Mouse (Mus musculus): ENCODE results near the gene Usp32. TPM values are rescaled to one million over a fixed set of nuclear protein-coding genes. Genes with fewer than 3 reads are reported as not detected.

Usp32 gene
- total RNA-seq, 1 experiment from 2014 or later = 118 TPM

DNA sequence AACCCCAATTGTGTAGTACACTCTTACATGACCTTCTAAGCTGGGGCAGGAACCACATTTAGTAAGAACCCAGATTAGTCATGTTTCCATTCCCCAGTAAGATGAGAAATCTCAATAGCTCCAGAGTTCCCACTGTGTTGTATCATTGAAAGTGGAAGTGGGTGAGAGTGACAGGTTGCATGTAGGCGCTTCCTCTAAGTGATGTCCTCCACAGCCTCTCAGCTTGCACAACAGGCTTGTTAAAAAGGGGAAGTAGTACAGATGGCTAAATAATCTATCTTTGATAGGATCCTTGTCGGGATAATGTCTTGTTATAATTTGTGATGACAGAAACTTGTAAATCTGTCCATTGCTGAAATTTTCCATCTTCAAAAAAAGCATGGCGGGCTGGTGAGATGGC is 136.4 kb downstream of the Usp32 start:
- peak; percentile 99 for ATAC-seq (ENCODE audit: extremely low read depth, insufficient number of reproducible peaks, low FRiP score, poor library complexity, severe bottlenecking)

DNA sequence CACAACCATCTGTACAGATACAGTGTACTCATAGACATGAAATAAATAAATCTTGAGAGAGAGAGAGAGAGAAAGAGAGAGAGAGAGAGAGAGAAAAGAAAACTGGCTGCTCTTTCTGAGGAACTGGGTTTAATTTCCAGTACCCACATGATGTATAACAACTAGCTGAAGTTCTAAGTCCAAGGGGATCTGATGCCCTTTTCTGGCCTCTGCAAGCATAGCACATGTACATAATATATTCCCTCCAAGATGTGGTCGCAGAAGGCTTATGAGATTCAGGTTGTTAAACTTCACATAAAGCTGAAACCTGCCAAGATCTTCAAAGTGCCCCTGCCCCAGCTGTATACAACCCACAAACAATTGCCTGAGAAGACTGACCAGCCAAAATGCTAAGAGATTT is 144.7 kb downstream of the Usp32 start:
- ATAC-seq (ENCODE audit: extremely low read depth, insufficient number of reproducible peaks, low FRiP score, poor library complexity, severe bottlenecking) = no peak

DNA sequence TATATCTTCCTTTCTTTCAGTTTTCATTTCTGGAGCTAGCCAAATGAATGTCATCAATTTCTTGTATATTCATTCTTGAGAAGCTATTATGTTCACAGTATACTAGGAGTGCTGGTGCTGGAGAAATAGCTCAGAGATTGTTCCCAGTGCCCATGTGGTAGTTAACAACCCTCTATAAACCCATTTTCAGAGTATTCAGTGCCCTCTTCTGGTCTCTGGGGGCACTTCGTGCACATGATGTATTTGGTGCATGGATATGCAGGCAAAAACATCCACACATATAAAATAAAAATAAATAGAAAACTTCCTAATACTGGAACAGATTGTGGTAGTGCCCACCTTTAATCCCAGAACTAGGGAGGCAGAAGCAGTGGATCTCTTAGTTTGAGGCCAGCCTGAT is 147.0 kb downstream of the Usp32 start:
- no peak for ATAC-seq (ENCODE audit: extremely low read depth, insufficient number of reproducible peaks, low FRiP score, poor library complexity, severe bottlenecking)

DNA sequence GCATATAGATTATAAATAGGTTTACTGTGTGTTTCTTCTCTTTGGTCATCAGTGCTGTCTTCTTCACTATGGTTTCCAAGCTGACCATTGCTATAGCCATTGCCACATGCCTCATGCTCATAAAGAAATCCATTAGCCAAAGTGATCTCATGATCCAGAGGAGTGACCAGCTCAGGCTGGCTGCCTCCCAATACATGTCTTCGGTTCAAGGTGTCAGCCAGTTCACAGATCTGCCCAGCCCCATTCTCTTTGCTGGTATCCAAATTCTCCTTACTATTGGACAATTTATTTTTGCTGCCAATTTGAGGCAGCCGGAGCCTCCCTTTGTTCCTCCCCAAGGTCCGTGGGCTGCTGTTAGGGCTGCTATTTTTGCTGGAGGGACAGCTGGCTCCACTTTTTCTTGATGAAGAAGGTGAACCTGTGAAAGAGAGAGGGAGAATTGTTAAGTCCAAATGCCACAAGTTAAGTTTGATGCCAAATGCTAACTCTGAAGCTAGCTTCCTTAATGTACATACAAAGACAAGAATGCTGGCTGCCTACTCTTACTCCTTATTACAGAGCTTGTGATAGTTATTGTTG is 151.5 kb downstream of the Usp32 start:
- no peak for ATAC-seq (ENCODE audit: extremely low read depth, insufficient number of reproducible peaks, low FRiP score, poor library complexity, severe bottlenecking)

DNA sequence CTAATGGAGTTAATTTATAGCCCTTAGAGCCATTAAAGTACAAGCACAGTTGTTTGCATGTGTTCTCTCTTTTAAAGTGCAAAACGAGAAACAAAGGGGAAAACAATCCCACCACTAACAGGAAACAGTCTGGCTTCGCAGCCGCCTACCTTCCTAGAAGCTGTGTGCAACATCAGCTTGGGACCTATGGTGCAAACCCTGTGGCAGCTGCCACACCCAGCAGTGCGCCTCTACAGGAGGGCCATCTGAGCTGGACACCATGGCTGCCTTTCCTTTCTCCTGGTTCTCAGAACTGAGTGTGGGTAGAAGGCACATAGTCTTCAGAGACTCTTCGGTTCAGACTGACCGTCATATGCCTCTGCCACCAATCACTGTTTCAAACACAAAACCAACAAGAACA is 154.5 kb downstream of the Usp32 start:
- no peak for ATAC-seq (ENCODE audit: extremely low read depth, insufficient number of reproducible peaks, low FRiP score, poor library complexity, severe bottlenecking)

DNA sequence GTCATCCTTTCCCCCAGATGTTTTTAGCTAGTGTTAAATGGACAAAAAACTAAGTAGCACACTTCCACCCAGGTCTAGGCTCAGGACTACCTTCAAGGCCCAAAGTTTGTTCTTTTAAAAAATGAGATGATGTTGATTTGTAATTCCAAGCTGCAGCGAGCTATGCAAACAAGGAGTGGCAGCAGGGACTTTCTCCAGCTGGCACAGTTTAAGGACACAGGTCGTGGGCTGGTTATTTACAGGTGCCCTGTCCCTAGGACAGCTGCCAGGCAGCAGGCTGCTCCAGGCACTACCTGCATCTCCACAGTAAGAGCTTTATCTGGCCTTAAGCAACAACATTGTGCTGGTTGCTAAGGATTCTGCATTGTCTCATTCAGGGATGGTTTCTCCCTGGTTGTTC is 159.3 kb downstream of the Usp32 start:
- ATAC-seq (ENCODE audit: extremely low read depth, insufficient number of reproducible peaks, low FRiP score, poor library complexity, severe bottlenecking) = no peak

DNA sequence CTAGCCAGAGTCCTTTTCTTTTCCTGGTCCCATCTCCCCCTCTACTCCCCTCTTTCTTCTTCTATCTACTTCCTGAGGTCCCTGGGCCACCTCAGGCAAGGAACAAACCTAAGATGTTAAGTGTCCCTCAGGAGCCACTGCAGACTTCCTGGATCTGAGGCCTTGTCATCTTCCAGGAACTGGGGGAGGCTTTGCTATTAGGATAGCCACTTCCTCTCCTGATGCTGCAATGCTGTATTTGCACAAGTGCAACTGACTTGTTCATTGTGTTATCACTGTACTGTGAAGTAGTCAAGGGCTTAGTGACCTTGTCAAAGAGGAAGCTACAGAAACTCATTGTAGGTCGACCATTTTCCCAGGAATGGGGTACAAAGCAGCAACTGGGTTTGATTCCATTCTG is 160.6 kb downstream of the Usp32 start:
- no peak for ATAC-seq (ENCODE audit: extremely low read depth, insufficient number of reproducible peaks, low FRiP score, poor library complexity, severe bottlenecking)

DNA sequence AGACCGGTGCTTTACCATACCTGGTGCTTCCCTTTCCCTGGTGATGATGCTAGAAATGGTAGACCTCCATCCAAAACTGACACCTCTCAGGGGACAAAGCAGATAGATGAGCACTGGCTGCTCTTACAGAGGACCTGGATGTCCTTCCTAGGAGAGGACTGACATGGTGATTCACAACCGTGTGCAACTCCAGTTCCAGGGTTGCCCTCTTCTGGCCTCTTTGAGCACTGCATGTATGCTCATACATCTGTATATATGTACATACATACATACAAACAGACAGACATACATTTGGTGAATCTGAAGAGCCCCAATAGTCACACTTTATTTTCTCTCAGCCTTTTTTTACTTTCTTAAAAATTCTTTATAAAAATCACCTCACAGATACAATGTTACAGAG is 161.8 kb downstream of the Usp32 start:
- no peak for ATAC-seq (ENCODE audit: extremely low read depth, insufficient number of reproducible peaks, low FRiP score, poor library complexity, severe bottlenecking)

DNA sequence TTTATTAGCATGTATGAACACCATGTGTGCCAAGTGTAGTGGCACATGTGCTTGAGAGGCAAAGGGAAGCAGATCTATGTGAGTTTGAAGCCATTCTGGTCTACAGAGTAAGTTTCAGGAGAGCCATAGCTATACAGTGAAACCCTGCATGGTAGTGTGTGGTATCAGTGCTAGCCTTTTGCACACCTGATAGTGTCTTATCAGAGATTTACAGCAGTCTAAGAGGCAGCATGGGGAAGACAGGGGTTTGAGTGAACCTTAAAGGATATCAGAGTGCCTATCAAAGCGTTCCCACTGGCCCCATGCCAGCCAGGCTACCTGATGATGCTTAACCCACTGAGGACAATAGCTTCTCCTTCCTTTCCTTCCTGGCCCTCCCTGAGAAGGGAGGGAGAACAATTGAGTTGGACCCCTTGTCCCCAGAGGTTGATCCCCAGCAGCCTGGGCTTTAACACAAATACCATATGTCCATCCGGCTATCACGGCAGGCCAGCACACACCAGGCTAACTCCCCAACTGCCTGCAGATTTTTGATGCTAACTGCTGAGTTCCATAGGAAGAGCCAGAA is 162.5 kb downstream of the Usp32 start:
- no peak for ATAC-seq (ENCODE audit: extremely low read depth, insufficient number of reproducible peaks, low FRiP score, poor library complexity, severe bottlenecking)

DNA sequence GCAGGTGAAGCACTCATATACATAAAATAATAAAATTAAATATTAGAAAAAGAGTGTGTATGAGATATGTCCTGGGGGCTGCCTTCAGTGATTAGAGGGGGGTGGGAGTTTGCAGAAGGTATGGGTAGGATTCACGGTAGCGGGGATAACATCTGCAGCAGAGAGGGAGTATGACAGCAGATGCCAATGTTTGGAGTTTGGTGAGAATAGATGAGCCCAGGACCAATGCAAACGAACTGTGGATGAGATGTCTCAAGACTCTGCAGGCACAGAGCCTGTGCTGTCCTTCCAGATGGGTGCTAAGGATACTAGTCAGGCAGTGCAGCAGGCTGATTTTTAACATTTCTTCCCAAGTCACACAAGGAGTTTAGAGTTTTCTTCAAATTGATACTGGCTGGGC is 163.3 kb downstream of the Usp32 start:
- no peak for ATAC-seq (ENCODE audit: extremely low read depth, insufficient number of reproducible peaks, low FRiP score, poor library complexity, severe bottlenecking)

DNA sequence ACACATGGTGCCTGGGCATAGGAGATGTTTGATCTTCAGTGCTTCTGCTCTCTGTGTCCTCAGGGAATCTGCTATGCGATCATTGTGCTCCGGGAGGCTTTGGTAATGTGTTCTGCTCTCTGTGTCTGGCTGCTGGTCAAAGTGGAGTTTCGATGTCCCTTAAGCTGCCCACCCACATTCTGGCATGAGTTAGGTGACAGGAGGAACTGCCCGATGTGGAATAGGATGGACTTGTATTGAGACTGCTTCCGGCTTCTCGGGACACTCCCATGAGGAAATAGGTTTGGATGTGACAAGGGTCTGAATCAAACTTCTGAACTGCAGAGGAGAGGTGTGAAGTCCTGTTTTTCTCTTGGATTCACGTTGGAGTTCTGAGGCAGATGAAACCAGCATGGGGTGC is 165.4 kb downstream of the Usp32 start:
- no peak for ATAC-seq (ENCODE audit: extremely low read depth, insufficient number of reproducible peaks, low FRiP score, poor library complexity, severe bottlenecking)

DNA sequence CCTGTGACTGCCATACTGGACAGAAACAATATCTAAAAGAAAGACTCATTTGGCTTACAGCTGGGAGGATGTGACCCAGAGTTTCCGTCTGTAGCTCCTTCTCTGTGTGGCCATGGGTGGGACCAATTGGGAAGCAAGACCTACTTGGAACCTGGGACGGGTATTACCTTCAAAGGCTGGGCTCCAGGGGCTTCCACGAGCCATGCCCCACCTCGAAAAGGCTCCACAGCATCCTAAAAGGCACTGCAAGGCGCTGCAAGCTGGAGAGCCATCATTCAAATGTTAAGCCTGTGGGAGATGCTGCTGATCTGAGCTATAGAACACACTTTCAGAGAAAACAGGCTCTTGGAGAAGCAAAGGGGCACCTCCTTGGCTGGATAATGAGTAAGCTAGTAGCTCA is 166.3 kb downstream of the Usp32 start:
- ATAC-seq (ENCODE audit: extremely low read depth, insufficient number of reproducible peaks, low FRiP score, poor library complexity, severe bottlenecking) = no peak

DNA sequence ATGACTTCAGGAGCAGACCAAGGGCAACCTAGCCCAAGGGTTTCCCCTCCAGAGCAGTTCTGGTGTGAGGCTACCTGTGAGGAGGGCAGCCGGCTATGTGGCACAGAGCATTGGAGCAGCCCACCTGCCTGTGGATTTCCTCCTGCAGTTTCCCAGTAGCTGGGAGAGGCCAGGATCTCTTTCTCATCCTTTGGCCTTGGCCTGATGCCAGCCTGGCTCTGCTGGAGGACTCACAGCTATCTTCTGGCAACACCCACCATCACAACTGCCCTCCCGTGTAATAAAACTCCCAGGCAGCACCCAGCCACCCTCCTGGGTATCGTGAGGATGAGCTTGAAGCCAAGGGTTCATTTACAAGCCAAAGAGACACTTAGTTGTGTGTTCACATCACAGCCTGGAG is 167.9 kb downstream of the Usp32 start:
- no peak for ATAC-seq (ENCODE audit: extremely low read depth, insufficient number of reproducible peaks, low FRiP score, poor library complexity, severe bottlenecking)

DNA sequence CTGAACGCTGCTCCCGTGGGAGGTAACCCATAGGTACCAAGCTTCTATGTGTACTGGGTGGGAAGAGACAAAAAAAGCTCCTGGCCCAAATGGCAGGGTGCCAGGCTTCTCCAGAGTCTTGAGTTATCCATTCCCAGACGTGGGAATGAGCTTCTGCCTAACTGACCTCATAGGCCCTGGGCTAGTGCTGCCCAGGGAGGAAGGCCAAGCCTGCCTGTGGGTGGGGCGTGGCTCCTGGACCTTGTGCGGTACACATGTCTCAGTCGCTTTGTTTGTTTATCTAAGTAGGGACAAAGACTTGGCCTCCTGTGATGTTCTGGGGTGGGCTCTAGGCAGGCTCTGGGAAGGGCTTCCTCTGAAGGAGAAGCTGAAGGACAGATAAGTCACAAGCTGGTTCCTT is 171.2 kb downstream of the Usp32 start:
- ATAC-seq (ENCODE audit: extremely low read depth, insufficient number of reproducible peaks, low FRiP score, poor library complexity, severe bottlenecking) = no peak

DNA sequence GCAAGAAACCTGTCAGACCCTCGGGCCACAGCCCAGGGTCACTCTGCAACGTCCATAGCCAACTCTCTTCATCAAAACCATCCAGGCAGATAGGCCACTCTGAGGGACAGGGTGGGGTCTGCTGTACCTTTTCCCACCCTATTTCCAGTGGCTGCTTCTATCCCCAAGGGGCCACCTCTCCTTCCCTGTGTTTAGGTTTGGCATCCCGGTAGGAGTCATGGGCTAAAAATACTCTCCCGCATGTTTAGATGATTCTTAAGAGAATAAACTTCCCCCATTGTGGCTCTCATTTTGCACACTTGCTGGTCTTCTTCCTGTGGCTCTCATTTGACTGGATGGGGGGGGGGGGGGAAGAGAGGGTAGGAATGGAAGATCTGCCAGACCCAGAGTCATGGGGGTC is 171.7 kb downstream of the Usp32 start:
- ATAC-seq (ENCODE audit: extremely low read depth, insufficient number of reproducible peaks, low FRiP score, poor library complexity, severe bottlenecking) = no peak

DNA sequence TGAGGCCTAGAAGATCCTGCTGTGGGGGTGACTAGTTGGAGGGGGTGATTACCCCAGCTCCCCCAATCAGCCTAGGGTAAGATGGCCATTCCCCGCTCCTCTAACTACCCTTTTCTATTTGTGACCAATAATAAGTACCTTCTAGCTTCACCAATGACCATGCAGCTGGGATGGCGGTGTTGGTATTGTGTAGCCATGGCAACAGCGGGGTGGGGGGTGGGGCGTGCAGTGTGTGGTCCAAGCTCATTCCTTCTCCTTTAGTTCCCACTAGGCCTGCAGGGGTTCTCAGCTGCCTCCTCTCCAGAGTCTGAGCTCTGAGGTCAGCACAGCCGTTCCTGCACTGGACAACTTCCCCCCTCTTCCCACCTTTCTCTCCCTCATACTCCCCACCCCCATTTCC is 172.8 kb downstream of the Usp32 start:
- ATAC-seq (ENCODE audit: extremely low read depth, insufficient number of reproducible peaks, low FRiP score, poor library complexity, severe bottlenecking) = no peak

DNA sequence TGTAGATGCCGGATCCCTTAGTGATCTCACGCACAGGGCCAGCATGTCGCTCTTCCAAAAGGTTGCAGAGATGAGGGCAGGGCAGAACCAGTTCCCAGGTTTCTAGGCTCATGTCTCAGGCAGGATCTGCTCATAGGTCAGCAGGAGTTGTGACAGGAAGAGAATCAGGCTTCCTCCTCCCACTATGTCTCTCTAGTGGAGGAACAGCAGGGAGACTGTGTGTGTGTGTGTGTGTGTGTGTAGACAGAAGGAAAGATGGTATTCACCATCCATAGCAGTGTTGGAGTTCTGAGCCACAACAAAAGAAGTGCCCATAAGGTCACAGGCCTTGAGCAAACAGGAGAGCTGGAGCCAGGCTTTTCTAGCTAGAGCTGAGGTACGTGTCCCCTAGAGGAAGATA is 173.3 kb downstream of the Usp32 start:
- ATAC-seq (ENCODE audit: extremely low read depth, insufficient number of reproducible peaks, low FRiP score, poor library complexity, severe bottlenecking) = no peak

DNA sequence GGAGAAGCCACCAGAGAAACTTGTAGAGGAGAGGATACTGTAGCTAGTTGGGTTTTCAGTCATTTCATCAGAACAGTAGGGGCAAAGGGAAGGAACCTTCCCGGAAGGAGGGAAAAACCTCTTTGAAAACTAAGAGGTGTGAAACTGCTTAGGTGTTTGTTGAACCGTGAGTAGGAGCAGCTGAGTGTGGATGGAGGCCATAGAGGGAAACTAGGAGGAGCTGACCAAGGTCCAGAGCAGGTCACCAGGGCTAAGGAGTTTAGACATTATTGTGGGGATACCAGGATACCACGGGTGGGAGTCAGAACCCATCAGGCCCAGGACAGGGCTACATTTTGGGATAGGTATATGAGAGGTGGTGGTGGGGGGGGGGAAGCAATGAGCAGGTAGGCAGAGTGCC is 176.4 kb downstream of the Usp32 start:
- ATAC-seq (ENCODE audit: extremely low read depth, insufficient number of reproducible peaks, low FRiP score, poor library complexity, severe bottlenecking) = no peak

DNA sequence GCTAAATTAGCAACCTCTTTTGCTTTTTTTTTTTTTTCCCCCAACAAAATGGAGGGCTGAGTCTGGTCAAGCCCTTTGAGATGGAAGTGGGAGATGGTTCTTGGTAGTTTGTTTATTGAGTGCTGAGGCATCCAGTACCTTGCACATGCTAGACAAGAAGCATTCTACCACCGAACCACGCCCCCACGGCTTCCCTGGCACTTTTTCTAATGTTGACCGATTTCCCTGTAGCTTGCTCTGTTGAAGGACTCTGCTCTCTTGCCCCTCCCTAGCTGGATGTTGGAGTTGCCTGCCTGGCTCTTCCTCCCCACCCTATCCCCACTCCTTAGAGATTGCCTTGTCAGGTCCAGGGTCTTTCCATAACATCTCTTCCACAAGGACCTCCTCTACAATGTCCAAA is 177.4 kb downstream of the Usp32 start:
- ATAC-seq (ENCODE audit: extremely low read depth, insufficient number of reproducible peaks, low FRiP score, poor library complexity, severe bottlenecking) = no peak

DNA sequence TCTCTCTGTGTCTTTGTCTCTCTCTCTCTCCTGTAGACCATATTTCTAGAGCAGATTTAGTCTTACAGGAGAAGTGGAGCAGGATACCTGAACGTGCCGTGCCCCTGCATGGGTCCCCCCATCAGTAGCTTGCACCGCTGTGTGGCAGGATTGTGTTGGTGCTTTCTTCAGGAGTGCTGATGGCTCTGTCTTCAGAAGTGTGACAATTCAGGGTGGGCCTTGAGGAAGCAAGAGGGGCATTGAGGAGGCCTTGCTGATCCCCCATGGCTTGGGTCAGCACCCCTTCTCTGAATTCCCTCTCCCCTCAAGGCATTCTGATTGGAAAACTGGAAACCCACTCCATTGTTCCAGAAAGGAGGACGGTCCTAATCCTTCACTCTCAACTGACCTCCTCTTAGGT is 178.4 kb downstream of the Usp32 start:
- no peak for ATAC-seq (ENCODE audit: extremely low read depth, insufficient number of reproducible peaks, low FRiP score, poor library complexity, severe bottlenecking)

DNA sequence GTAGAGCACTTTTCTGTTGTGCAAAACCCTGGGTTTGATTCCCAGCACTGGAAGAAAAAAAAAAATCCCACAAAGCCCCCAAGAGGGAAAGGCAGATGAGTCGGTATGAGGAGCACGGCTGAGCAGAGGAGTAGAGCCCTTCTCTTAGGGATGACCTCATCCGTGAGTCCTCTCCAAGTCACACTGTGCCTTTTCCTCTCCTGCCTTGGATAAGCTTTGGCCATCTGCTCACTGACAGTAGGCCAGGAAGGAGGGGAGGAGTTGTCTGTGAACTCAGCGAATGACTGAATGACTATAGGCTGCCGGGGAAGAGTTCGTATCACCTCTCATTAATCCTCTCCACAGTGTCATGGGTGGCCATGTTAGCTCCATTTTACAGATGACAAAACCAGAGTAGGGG is 179.2 kb downstream of the Usp32 start:
- no peak for ATAC-seq (ENCODE audit: extremely low read depth, insufficient number of reproducible peaks, low FRiP score, poor library complexity, severe bottlenecking)
